Mouse (Mus musculus) embryonic facial prominence, embryonic 11.5 days (tissue): ENCODE measurements around the gene Prss40. TPM values are rescaled to one million over a fixed set of nuclear protein-coding genes. Genes with fewer than 3 reads are reported as not detected.

Experiments used
- ATAC-seq: fragments of 200-750 bp; cut with Nextera tagmentation; replicated peaks from 2 replicates; pipeline ENCODE4 v1.8.0; 2017; ENCODE audit warnings: low read depth; ENCODE audit not compliant: insufficient number of reproducible peaks, low FRiP score, low TSS enrichment
- DNase-seq: peaks from one replicate; pipeline ENCODE4 v3.0.0-alpha.2; 2015; ENCODE audit warnings: low spot score
- H3K27ac ChIP-seq: fragments of 300-500 bp; sonication (generic); replicated peaks from 2 replicates; pipeline ENCODE4 v1.5.1; 2014; ENCODE audit warnings: mild to moderate bottlenecking, low read depth, low read length, control low read depth
- H3K27me3 ChIP-seq: fragments of 300-500 bp; sonication (generic); 2 replicates; pipeline ENCODE4 v1.6.1; 2014; ENCODE audit warnings: mild to moderate bottlenecking, low read length, moderate library complexity, mixed read lengths; ENCODE audit not compliant: control insufficient read depth, insufficient read depth
- H3K36me3 ChIP-seq: fragments of 300-500 bp; sonication (generic); replicated peaks from 2 replicates; pipeline ENCODE4 v1.6.1; 2014; ENCODE audit warnings: low read depth, mild to moderate bottlenecking, low read length, moderate library complexity, mixed read lengths; ENCODE audit not compliant: control insufficient read depth, insufficient read depth
- H3K4me1 ChIP-seq: fragments of 300-500 bp; sonication (generic); 2 replicates; pipeline ENCODE4 v1.6.1; 2014; ENCODE audit warnings: low read length, mixed read lengths; ENCODE audit not compliant: control insufficient read depth, insufficient read depth
- H3K4me2 ChIP-seq: fragments of 300-500 bp; sonication (generic); 2 replicates; pipeline ENCODE4 v1.6.1; 2014; ENCODE audit warnings: low read depth, mild to moderate bottlenecking, control low read depth, low read length, moderate library complexity
- H3K4me3 ChIP-seq: fragments of 300-500 bp; sonication (generic); 2 replicates; pipeline ENCODE4 v1.5.1; 2014; ENCODE audit warnings: low read depth, low read length, control low read depth
- H3K9ac ChIP-seq: fragments of 300-500 bp; sonication (generic); replicated peaks from 2 replicates; pipeline ENCODE4 v1.6.1; 2014; ENCODE audit warnings: mild to moderate bottlenecking, control low read depth, low read length
- H3K9me3 ChIP-seq: fragments of 300-500 bp; sonication (generic); replicated peaks from 2 replicates; pipeline ENCODE4 v1.6.1; 2016; ENCODE audit warnings: mild to moderate bottlenecking, low read length, inconsistent platforms, mixed read lengths; ENCODE audit not compliant: control insufficient read depth
- WGBS: fragments of 180-500 bp; shearing (Covaris S2); extraction: QIAGEN DNeasy Blood & Tissue Kit; methylation state at CpG from one replicate; pipeline ENCODE4 v1.1.7; 2014; 5-methylcytosine and 5-hydroxymethylcytosine counted together
- polyA plus RNA-seq: library from polyadenylated mRNA; unstranded; fragments of >200 nt; fragmentation: Nextera tagmentation; extraction: Ambion mirVana; gene quantifications from 2 replicates; pipeline ENCODE4 v1.2.1, GENCODE M21; 2014

Prss40 gene
- not detected in 2 replicates for polyA plus RNA-seq

DNA sequence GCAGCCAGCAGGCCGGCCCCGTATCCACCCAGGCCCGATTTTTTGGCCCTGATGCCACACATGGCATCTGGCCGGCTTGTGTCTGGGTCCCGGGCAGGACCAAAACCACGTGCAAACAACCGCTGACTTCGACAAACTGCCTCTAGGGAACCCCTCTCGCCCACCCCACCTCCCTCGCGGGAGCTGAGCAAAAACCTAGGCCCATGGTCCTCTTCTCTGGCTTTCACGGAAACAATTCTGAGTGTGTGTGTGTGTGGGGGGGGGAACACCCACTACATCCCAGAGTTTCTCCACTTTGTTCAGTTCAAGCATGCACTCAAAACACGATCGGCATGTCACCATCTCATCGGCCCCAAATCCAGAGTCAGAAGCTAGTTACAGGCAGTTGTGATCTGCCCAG is at the start of gene Prss40:
Gene Prss40, minus strand, starts transcription at position 101 of the 400 bp plus-strand sequence.
- Histone ChIP-seq H3K27ac (no peak within 1 kb of the TSS), H3K36me3 (no peaks in the 10 kb centered on the region), H3K4me2 (no peak within 1 kb of the TSS), H3K9ac (no peak within 1 kb of the TSS), H3K9me3 (no peaks in the 10 kb centered on the region), H3K4me1 (no peaks in the 10 kb centered on the region), H3K4me3 (no peak within 1 kb of the TSS), H3K27me3 (no peaks in the 10 kb centered on the region)
- WGBS = 82% methylated on average over 15 of the region's 15 CpGs
- no peak for ATAC-seq
- DNase-seq = no peak

DNA sequence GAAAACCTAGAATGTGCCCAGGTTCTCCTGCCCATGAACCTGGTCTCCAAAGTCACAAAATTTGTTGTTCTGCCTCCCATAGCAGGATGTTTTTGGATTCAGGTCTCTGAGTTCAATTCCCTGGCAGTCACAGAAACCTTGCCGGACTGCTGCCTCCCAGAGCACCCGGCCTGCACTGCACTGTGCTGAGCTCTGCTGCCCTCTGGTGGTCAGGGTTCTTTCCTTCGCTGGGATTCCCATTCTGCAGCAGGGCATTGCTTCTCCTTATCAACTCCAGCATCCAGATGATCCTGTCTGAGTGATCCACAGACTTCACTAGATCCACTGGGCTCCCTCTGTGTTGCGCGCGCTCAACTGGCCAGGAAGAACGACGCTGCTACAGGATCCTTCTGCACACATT is 41.6 kb upstream of the Prss40 start:
- Histone ChIP-seq H3K4me1 (no peaks in the 10 kb centered on the region), H3K4me3 (no peak overlapping the region), H3K9ac (no peak overlapping the region), H3K27ac (no peak overlapping the region), H3K27me3 (no peaks in the 10 kb centered on the region), H3K4me2 (no peak overlapping the region), H3K36me3 (no peaks in the 10 kb centered on the region), H3K9me3 (no peaks in the 10 kb centered on the region)
- DNase-seq = peak; percentile 90
- 20% methylated on average over 8 of the region's 8 CpGs for WGBS
- ATAC-seq = 0 out of 2 replicates have a peak, but pooled peaks have one; percentile 59

DNA sequence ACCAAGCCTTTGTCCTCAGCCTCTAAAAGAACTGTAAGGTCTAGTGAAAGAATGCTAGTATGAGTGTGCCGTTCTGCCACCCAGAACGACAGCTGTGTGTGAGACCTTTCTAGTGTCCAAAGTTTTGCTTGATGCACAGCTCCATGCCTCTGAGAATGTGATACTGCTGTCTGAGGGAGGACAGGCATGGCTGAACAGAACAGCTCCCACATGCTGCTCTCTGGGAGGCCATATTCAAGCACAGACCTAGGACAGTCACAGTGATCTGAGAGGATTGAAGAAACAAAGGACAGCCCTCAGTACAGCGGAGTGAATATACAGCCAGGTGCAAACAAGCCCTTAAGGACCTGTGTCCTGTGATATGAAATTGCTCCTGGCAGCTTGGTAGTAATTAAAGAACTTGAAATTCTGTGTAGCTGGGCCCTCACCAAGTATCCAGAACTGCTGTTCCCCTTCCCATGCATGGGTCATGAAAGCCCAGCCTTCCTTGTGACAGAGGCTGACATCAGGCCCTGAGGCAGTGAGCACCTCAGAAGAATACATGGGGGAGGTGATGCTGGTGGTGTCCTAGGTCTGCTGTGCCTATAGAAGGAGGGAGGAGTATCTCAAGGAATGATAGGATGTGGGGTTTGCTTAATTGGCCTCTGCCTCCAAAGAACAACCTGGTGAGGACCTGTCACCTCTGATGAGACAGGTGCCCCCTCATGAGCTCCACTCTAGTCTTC is 40.7 kb upstream of the Prss40 start:
- Histone ChIP-seq H3K4me1 (no peaks in the 10 kb centered on the region), H3K4me2 (no peak overlapping the region), H3K36me3 (no peaks in the 10 kb centered on the region), H3K9ac (no peak overlapping the region), H3K27ac (no peak overlapping the region), H3K4me3 (no peak overlapping the region), H3K27me3 (no peaks in the 10 kb centered on the region), H3K9me3 (no peaks in the 10 kb centered on the region)
- DNase-seq (no peak), ATAC-seq (no peak)
- 75% methylated on average over 3 of the region's 3 CpGs for WGBS

DNA sequence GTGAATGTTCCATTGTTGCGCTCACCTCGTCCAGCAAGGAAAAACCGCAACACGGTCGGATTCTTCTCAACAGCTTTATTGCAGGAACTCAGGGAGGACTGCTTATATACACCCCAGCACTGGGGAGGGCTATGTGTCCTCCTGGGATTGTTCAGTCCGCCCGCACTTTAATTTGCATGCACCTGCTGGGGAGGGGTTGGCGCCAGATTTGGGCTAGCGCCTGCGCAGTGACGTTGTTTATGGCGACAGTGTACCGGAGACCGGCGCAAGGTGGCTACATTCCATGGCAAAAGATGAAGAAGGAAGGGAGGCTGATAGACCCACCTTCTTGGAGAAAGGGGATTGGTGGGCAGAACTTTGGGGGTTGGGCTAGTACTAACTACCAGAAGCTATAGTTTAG is 39.3 kb upstream of the Prss40 start:
- Histone ChIP-seq H3K27ac (no peak overlapping the region), H3K4me3 (no peak overlapping the region), H3K36me3 (no peaks in the 10 kb centered on the region), H3K9ac (no peak overlapping the region), H3K4me1 (no peaks in the 10 kb centered on the region), H3K4me2 (no peak overlapping the region), H3K27me3 (no peaks in the 10 kb centered on the region), H3K9me3 (no peaks in the 10 kb centered on the region)
- no peak for ATAC-seq
- DNase-seq = no peak
- WGBS = 74% methylated on average over 15 of the region's 15 CpGs

GRCm38 (mm10) chr1:34587298-34588096 is 26.8 kb upstream of the Prss40 start:
- H3K27ac ChIP-seq = no peak overlapping the region
- no peak overlapping the region for H3K4me3 ChIP-seq
- WGBS = 78% methylated on average over 22 of the region's 22 CpGs
- no peaks in the 10 kb centered on the region for H3K9me3 ChIP-seq
- H3K4me2 ChIP-seq = no peak overlapping the region
- no peaks in the 10 kb centered on the region for H3K36me3 ChIP-seq
- DNase-seq (no peak), ATAC-seq (no peak)
- H3K27me3 ChIP-seq = no peaks in the 10 kb centered on the region
- H3K9ac ChIP-seq = no peak overlapping the region
- H3K4me1 ChIP-seq = no peaks in the 10 kb centered on the region

DNA sequence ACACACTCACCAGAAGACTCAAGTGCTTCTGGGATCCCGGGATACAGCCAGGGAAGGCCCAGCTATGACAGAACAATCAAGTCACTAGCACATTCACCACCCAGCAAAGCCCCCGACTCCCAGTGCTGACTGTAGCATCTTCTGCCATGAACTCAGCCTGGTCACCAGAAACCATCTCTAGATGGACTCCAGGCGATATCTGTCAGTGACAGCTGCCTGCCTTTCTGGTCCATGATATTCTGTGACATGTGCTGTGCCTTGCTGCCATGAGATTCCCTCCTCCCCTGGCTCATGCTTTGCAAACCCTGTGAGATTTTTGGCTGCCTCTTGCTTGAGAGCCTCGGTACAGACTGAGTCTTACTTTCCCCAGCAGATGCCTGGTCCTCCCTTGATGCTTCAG is 24.0 kb upstream of the Prss40 start:
- DNase-seq (no peak), ATAC-seq (no peak)
- 78% methylated on average over 4 of the region's 4 CpGs for WGBS
- Histone ChIP-seq H3K9ac (no peak overlapping the region), H3K27ac (no peak overlapping the region), H3K9me3 (no peaks in the 10 kb centered on the region), H3K36me3 (no peaks in the 10 kb centered on the region), H3K4me3 (no peak overlapping the region), H3K4me1 (no peaks in the 10 kb centered on the region), H3K4me2 (no peak overlapping the region), H3K27me3 (no peaks in the 10 kb centered on the region; the same call in 1 of the 2 replicates)

GRCm38 (mm10) chr1:34583821-34584263 is 23.1 kb upstream of the Prss40 start:
- Histone ChIP-seq H3K36me3 (no peaks in the 10 kb centered on the region), H3K4me3 (no peak overlapping the region), H3K9ac (no peak overlapping the region), H3K4me1 (no peaks in the 10 kb centered on the region), H3K9me3 (no peaks in the 10 kb centered on the region), H3K4me2 (no peak overlapping the region), H3K27ac (no peak overlapping the region), H3K27me3 (peaks cover 2% of the 10 kb centered on the region)
- ATAC-seq (no peak), DNase-seq (no peak)
- WGBS = 17% methylated on average over 4 of the region's 4 CpGs

DNA sequence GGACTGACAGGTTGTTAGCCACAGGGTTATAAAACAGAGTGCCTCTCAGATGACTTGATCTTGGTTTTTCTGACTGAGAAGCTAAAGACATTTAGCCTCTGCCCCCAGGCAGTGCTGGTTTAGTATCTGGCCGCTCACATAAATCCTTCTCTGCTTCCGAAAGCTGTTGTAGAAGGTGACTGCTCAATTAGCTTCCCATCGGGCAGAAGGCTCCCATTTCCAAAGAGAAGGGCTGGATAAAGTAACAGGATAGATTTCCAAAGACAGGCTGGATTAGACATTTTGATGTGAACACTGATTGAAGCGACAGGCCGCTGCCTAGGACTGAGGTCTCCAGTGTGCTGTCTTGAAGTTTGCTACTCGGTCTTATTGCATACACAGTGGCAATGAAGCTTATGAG is 21.5 kb upstream of the Prss40 start:
- WGBS = 73% methylated on average over 6 of the region's 6 CpGs
- Histone ChIP-seq H3K4me2 (no peak overlapping the region), H3K9ac (no peak overlapping the region), H3K27ac (no peak overlapping the region), H3K36me3 (no peaks in the 10 kb centered on the region), H3K27me3 (peaks cover 2% of the 10 kb centered on the region), H3K4me3 (no peak overlapping the region), H3K4me1 (no peaks in the 10 kb centered on the region), H3K9me3 (no peaks in the 10 kb centered on the region)
- ATAC-seq = no peak
- DNase-seq = no peak
